In the genomic region with DNA sequence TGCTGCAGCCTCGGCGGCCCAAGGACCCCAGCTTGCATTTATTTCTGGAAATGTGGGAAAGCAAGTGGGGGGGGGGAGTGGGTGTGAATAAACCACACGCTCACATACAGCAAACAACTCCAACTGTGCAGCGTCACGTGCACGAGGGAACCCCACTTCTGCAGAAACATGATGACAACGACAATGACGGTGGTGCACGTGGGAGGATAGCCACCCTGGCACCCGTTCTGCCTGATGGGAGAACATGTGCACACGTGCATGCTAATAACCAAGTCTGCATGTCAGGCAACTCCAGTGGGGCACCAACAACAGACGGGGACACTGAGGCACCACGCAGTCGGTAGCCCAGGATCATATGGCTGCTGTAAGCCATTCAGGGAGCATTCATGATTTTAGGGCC, we compare ENCODE assay signal across 13 mouse cellular contexts. TPM values are rescaled to one million over a fixed set of nuclear protein-coding genes. Genes with fewer than 3 reads are reported as not detected.
DNase-seq lines count a peak whose midpoint lies in the region; ATAC-seq and TF ChIP-seq lines count a peak whose summit lies in the region.
"Had no signal": no experiment of that assay in that cellular context is flagged by ENCODE, and none has a peak within 500 bp of the region (broad histone marks: within the 10 kb centered on the region; RNA-seq: fewer than 3 reads in every experiment).

No protein-coding gene starts in this region.

- no peak for ATAC-seq in embryonic facial prominence, embryonic 13.5 days (ENCODE audit: insufficient number of reproducible peaks, insufficient read depth, low FRiP score, low TSS enrichment, low read depth)
- ATAC-seq in hindbrain, embryonic 12.5 days (ENCODE audit: low FRiP score), result no peak
- no peak for ATAC-seq in neural tube, embryonic 14.5 days (ENCODE audit: low read depth)
- ATAC-seq in monocyte, adult 5-6 weeks (replicated peaks; ENCODE audit: insufficient number of reproducible peaks, low FRiP score, low TSS enrichment, poor library complexity, severe bottlenecking), result no peak

- peaks cover 67% of the 10 kb centered on the region for H3K4me1 ChIP-seq in embryonic facial prominence, embryonic 13.5 days
- H3K4me1 ChIP-seq in hindbrain, embryonic 12.5 days, result peaks cover 72% of the 10 kb centered on the region
- peaks cover 28% of the 10 kb centered on the region for H3K4me1 ChIP-seq in neural tube, embryonic 14.5 days (ENCODE audit: control insufficient read depth, insufficient read depth, low read length)

- WGBS in embryonic facial prominence, embryonic 13.5 days, result 68% methylated on average over 14 of the region's 14 CpGs
- WGBS in hindbrain, embryonic 12.5 days, result 69% methylated on average over 14 of the region's 14 CpGs
- 63% methylated on average over 14 of the region's 14 CpGs for WGBS in neural tube, embryonic 14.5 days

- no peak overlapping the region for H3K4me2 ChIP-seq in embryonic facial prominence, embryonic 13.5 days
- peak overlapping the region; percentile 38 for H3K4me2 ChIP-seq in hindbrain, embryonic 12.5 days (replicated peaks)
- H3K4me2 ChIP-seq in neural tube, embryonic 14.5 days (ENCODE audit: low read depth, low read length), result no peak overlapping the region
- H3K4me2 ChIP-seq: limb, embryonic 12.5 days had no signal

- H3K4me3 ChIP-seq in left cerebral cortex, adult 2 months, result no peak overlapping the region
- H3K4me3 ChIP-seq in embryonic facial prominence, embryonic 13.5 days, result no peak overlapping the region
- no peak overlapping the region for H3K4me3 ChIP-seq in hindbrain, embryonic 12.5 days
- H3K4me3 ChIP-seq in neural tube, embryonic 14.5 days (ENCODE audit: low read depth, low read length), result no peak overlapping the region
- H3K4me3 ChIP-seq: gastrocnemius, adult 2 months; limb, embryonic 12.5 days; stomach, embryonic 15.5 days had no signal

- intact Hi-C loops in left cerebral cortex, adult 2 months (cut with DNase I), result loop anchor here (5.0 kb wide), 1 partner anchor 36 kb away; a partner anchor contains a TSS

- no peaks in the 10 kb centered on the region for H3K9me3 ChIP-seq in embryonic facial prominence, embryonic 13.5 days
- no peaks in the 10 kb centered on the region for H3K9me3 ChIP-seq in hindbrain, embryonic 12.5 days (replicated peaks)
- H3K9me3 ChIP-seq in neural tube, embryonic 14.5 days (ENCODE audit: control insufficient read depth, low read length), result no peaks in the 10 kb centered on the region
- H3K9me3 ChIP-seq: limb, embryonic 12.5 days; stomach, embryonic 15.5 days had no signal

- peak in 1 of 2 experiments; percentile 57 for DNase-seq in left cerebral cortex, adult 2 months (ENCODE audit: extremely low spot score in 1 of 2, low spot score in 2 of 2)
- DNase-seq in left cerebral cortex, adult 11 months (ENCODE audit: low spot score), result no peak
- DNase-seq in kidney, adult 18-20 months, result no peak
- no peak for DNase-seq in urinary bladder, postnatal 10 days (ENCODE audit: low spot score)
- DNase-seq: kidney, postnatal 14 days; thymus, postnatal 36 days had no signal

- peak overlapping the region; percentile 74; the same call in 1 of the 2 replicates for H3K27ac ChIP-seq in left cerebral cortex, adult 2 months
- H3K27ac ChIP-seq in embryonic facial prominence, embryonic 13.5 days, result peak overlapping the region; percentile 71; the same call in 1 of the 2 replicates
- H3K27ac ChIP-seq in hindbrain, embryonic 12.5 days, result peak overlapping the region; percentile 68; the same call in 1 of the 2 replicates
- 0 out of 2 replicates have a peak overlapping the region, but pooled peaks have one; percentile 2 for H3K27ac ChIP-seq in neural tube, embryonic 14.5 days (ENCODE audit: low read depth, low read length)
- H3K27ac ChIP-seq: limb, embryonic 12.5 days; stomach, embryonic 15.5 days had no signal

- no peaks in the 10 kb centered on the region for H3K27me3 ChIP-seq in embryonic facial prominence, embryonic 13.5 days
- H3K27me3 ChIP-seq in hindbrain, embryonic 12.5 days, result no peaks in the 10 kb centered on the region; the same call in 1 of the 2 replicates
- no peaks in the 10 kb centered on the region for H3K27me3 ChIP-seq in neural tube, embryonic 14.5 days (ENCODE audit: control insufficient read depth, insufficient read depth, low read length)
- H3K27me3 ChIP-seq: limb, embryonic 12.5 days; stomach, embryonic 15.5 days had no signal

- no peaks in the 10 kb centered on the region for H3K36me3 ChIP-seq in embryonic facial prominence, embryonic 13.5 days
- H3K36me3 ChIP-seq in hindbrain, embryonic 12.5 days, result no peaks in the 10 kb centered on the region
- no peaks in the 10 kb centered on the region for H3K36me3 ChIP-seq in neural tube, embryonic 14.5 days (ENCODE audit: control insufficient read depth, insufficient read depth, low read length)
- H3K36me3 ChIP-seq: limb, embryonic 12.5 days; stomach, embryonic 15.5 days had no signal

- TF ChIP-seq CTCF in left cerebral cortex, adult 2 months (IDR thresholded peaks at IDR 0.05), result no peak

- 0 out of 2 replicates have a peak overlapping the region, but pooled peaks have one; percentile 7 for H3K9ac ChIP-seq in embryonic facial prominence, embryonic 13.5 days
- H3K9ac ChIP-seq in hindbrain, embryonic 12.5 days, result no peak overlapping the region
- H3K9ac ChIP-seq in neural tube, embryonic 14.5 days (replicated peaks; ENCODE audit: low read depth, low read length), result 0 out of 2 replicates have a peak overlapping the region, but pooled peaks have one; percentile 16
- H3K9ac ChIP-seq: limb, embryonic 12.5 days; stomach, embryonic 15.5 days had no signal

RNA-seq across cellular contexts. Expression of a gene that starts 37.1 kb away (rescaled TPM):
- total RNA-seq in left cerebral cortex, adult 2 months (2021), result 100 to 1,000 TPM; 110 to 115 TPM
- polyA plus RNA-seq in embryonic facial prominence, embryonic 13.5 days (2015; fragmentation: Nextera tagmentation; extraction: Ambion mirVana), result 28.4 and 28.5 TPM in 2 replicates
- 40.8 and 43.8 TPM in 2 replicates for polyA plus RNA-seq in hindbrain, embryonic 12.5 days (2016; fragmentation: Nextera tagmentation; extraction: Ambion mirVana)
- polyA plus RNA-seq in neural tube, embryonic 14.5 days (2014; fragmentation: Nextera tagmentation; extraction: Ambion mirVana), result 25.9 and 29.4 TPM in 2 replicates
- 118 to 236 TPM (median 124 TPM) in 3 replicates for total RNA-seq in monocyte, adult 5-6 weeks (2017)

Comparison
In these comparisons a context has a peak if more than half of its experiments do, and no peak if none do; other contexts are left out.
1. H3K27ac ChIP-seq: peak in every context shown above with its lines; median percentile 74 in left cerebral cortex, adult 2 months; 71 in embryonic facial prominence, embryonic 13.5 days; 68 in hindbrain, embryonic 12.5 days; 2 in neural tube, embryonic 14.5 days.